Mouse (Mus musculus) G1E (cell line): ENCODE results near the gene Plch2.

ENCODE experiments used
- CTCF ChIP-seq: IDR thresholded peaks from 2 replicates; pipeline ENCODE4 v1.5.1; 2012; ENCODE audit warnings: low read depth, low read length, inconsistent platforms, mixed read lengths
- POLR2AphosphoS5 ChIP-seq: IDR thresholded peaks from 2 replicates; pipeline ENCODE4 v1.6.1; 2012; ENCODE audit warnings: low read depth, low read length, inconsistent platforms; ENCODE audit not compliant: insufficient replicate concordance

- TF ChIP-seq POLR2AphosphoS5 (0 out of 2 replicates have a peak, but pooled peaks have one; percentile 22), CTCF (peak; percentile 33; the same call in 1 of the 2 replicates)
Observed at GRCm38 (mm10) chr4:154981530-154981929, 75.1 kb downstream of the Plch2 start.
